Mouse (Mus musculus) CD4-positive, CD25-positive, alpha-beta regulatory T cell, adult 2 months (primary cell): Measurements from ENCODE around the gene Spindoc.

Source experiments
- DNase-seq: peaks from one replicate; pipeline ENCODE4 v3.0.0-alpha.2; 2012; ENCODE audit warnings: low read depth, low spot score

Gene Spindoc

GRCm38 (mm10) chr19:7337781-7338342 is 44.9 kb downstream of the Spindoc start:
- peak; percentile 29 for DNase-seq

GRCm38 (mm10) chr19:7335656-7336055 is 47.1 kb downstream of the Spindoc start:
- DNase-seq = no peak

- DNase-seq = no peak
These were observed 48.7 kb downstream of the Spindoc start for GRCm38 (mm10) chr19:7334049-7334448.

- no peak for DNase-seq
These were observed 61.4 kb downstream of the Spindoc start for GRCm38 (mm10) chr19:7321391-7321790.

- DNase-seq = no peak
These were observed 62.6 kb downstream of the Spindoc start for GRCm38 (mm10) chr19:7320181-7320580.

- no peak for DNase-seq
These were observed 65.1 kb downstream of the Spindoc start for GRCm38 (mm10) chr19:7317716-7318115.

- DNase-seq = no peak
These were observed 66.0 kb downstream of the Spindoc start for GRCm38 (mm10) chr19:7316822-7317221.

- DNase-seq = no peak
These were observed 67.2 kb downstream of the Spindoc start for GRCm38 (mm10) chr19:7315587-7315984.

- DNase-seq = peak; percentile 38
These were observed 67.7 kb downstream of the Spindoc start for GRCm38 (mm10) chr19:7314976-7315586.

- no peak for DNase-seq
These were observed 69.1 kb downstream of the Spindoc start for GRCm38 (mm10) chr19:7313660-7314059.

- DNase-seq = no peak
These were observed 71.5 kb downstream of the Spindoc start for GRCm38 (mm10) chr19:7311306-7311705.

- DNase-seq = no peak
These were observed 72.1 kb downstream of the Spindoc start for GRCm38 (mm10) chr19:7310704-7311103.

GRCm38 (mm10) chr19:7309738-7310330 is 73.0 kb downstream of the Spindoc start:
- DNase-seq = no peak

- no peak for DNase-seq
These were observed 74.6 kb downstream of the Spindoc start for GRCm38 (mm10) chr19:7307995-7308770.

GRCm38 (mm10) chr19:7306968-7307367 is 75.8 kb downstream of the Spindoc start:
- DNase-seq = no peak

GRCm38 (mm10) chr19:7305380-7306310 is 77.1 kb downstream of the Spindoc start:
- DNase-seq = no peak

- no peak for DNase-seq
These were observed 78.0 kb downstream of the Spindoc start for GRCm38 (mm10) chr19:7304801-7305200.
